Mouse (Mus musculus): ENCODE measurements around the gene Dlx2.

Dlx2 gene

DNA sequence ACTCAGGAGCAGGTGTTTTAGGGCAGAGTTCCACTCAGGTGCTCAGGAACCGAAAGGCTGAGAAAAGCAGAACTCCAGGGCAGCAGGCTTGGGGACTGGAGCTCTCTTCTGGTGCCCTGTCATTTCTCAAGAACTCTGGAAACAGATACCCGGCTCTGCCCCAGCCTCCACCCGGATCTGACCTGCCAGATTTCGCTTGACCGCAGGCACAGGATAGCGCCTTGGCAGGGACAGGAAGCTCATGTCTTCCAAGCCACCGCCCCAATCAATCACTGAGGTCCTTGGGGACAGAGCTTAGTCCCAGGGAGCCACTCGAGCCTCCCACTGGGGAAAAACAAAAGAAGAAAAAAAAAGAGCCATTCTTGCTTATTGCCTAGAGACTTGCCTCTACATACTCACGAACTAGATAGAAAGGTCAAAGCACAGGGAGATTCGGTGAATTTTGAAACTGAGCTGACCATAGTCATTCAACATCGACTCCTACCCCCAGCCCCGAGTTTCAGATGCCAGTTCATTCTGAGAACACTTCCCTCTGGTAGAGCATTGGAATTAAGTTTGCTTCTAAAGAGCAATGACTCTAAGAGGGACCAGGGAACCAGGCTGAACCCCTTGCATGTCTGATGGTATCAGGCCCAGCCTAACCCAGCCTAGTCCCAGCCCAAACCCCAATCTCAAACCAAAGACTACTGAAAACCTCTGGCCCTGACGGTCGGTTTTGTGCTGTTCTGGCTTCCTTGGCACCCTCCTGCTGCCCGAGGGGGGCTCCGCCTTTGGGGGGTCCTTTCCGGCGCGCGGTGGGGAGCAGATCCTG lies 12.1 kb downstream of the Dlx2 start:
- no peak for DNase-seq

DNA sequence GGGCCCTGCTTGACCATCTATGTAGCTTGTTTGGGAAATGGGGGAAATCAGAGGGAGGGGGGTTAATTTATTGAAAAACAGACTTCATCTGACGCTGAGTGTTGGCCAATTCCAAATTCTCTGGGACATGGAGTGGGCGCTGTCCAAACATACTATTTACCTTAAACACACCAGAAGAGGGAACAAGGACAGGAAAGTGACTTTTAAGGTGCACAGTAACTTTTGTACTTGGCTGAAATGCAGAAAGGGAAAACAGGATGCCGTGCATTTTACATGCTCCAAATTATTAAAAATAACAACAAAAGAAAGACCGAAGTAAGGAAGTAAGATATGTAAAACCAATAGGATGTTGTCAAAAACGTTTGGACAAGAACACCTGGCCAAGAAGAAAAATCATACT lies 13.5 kb downstream of the Dlx2 start:
- DNase-seq: no peak

DNA sequence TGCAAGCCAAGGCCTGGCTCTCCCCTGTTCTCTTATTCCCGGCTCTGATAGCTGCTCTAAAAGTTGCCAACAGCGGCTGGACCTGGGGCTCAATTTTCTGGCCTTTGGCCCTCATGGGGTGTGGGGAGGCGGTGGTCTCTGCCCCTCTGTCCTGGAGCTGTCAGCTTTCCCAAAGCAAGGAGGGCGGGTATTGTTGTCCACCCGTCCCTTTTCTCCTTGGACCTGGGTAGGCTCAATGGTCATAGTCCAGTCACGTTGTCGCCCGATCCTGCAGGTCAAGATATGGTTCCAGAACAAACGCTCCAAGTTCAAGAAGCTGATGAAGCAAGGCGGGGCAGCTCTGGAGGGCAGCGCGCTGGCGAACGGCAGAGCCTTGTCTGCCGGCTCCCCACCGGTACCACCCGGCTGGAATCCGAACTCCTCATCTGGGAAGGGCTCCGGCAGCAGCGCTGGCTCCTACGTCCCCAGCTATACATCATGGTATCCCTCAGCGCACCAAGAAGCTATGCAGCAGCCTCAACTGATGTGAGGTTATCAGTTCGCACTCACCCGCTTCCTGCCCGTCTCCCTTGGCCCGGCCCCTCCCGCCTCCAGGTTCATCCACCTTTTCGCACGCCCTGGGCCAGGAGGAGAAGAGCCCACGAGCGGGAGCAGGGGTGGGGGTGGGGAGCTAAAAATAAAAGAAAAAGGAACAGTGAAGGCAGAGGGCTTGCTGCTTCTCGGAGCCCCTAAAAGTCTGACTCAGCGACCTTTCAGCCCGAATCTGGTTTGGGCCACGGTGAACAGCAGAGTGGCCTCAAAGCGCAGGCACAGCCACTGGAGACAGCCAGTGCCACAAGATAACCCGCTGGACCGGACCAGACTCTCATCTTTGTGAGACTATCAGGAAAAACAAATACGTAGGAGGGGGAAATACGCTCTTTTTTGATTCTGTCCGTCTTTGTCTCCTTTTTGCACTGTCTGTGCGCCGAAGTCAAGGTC lies 14.3 kb downstream of the Dlx2 start:
- DNase-seq: no peak

DNA sequence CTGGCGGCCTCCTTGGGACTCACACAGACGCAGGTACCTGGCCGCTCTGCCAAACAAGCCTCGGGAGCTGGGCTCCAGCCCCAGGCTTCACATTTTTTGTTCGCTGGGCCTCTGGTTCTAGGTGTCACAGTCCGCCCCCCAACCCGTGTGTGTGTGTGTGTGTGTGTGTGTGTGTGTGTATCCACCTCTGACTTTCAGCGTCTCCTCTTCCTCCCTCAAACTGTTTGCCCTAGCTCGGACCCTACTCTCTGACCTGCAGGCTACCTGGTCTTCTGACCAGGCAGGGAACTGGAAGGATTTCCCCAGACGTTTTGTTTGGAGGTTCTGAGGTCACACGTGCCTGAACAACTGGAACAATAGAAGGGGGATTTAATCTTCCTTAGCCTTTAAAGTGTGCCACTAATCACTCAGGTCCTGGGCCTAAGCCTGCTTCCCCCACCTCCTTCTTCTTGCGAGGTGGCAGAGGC lies 15.4 kb downstream of the Dlx2 start:
- no peak for DNase-seq

DNA sequence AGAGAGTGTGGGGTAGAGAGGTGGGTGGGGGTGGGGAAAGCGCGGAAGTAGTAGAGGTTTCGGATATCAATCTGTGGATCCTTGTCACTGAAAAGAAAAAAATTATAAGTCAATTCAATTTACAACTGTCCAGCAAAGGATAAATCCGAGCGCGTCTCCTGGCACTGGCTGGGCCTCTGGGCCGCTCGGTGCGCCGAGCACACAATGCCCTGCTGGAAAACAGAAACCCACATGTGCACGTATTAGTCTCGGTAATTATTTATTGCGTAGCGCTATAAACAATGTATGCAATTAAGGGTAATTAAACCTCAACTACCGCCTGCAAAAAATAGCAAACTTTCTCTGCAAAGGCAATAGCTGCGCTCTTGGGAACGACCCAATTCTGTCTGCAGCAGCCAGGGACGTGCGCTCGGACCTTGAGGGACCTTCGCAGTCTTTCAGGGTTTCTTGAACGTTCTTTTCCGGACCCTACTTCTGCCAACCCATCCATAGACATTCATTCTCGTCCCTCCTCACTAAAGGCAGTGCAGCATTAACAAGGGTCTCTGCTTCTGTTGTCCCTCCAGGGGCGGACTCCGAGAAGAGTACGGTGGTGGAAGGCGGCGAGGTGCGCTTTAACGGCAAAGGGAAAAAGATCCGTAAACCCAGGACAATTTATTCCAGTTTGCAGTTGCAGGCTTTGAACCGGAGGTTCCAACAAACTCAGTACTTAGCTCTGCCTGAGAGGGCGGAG lies 16.0 kb downstream of the Dlx2 start:
- DNase-seq: peak; percentile 15

DNA sequence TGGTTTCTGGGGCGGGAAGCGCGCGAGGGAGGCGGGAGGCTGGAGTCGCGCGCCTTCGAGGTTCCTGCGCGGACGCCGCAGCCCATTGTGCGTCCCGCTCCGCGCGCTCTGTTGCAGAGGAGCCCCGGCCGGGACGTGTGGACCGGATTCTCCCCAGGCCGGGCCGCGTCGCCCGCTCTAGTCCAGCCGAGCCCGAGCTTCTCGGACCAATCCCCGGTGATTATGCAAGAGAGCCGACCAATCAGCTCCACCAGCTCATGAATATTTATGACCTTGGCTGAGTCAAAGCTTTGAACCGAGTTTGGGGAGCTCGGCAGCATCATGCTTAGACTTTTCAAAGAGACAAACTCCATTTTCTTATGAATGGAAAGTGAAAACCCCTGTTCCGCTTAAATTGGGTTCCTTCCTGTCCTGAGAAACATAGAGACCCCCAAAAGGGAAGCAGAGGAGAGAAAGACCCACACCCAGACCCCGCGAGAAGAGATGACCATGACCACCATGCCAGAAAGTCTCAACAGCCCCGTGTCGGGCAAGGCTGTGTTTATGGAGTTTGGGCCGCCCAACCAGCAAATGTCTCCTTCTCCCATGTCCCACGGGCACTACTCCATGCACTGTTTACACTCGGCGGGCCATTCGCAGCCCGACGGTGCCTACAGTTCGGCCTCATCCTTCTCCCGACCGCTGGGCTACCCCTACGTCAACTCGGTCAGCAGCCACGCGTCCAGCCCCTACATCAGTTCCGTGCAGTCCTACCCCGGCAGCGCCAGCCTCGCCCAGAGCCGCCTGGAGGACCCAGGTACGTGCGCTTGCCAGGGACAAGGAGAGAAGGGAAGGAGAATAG lies 16.8 kb downstream of the Dlx2 start:
- peak; percentile 87 for DNase-seq

DNA sequence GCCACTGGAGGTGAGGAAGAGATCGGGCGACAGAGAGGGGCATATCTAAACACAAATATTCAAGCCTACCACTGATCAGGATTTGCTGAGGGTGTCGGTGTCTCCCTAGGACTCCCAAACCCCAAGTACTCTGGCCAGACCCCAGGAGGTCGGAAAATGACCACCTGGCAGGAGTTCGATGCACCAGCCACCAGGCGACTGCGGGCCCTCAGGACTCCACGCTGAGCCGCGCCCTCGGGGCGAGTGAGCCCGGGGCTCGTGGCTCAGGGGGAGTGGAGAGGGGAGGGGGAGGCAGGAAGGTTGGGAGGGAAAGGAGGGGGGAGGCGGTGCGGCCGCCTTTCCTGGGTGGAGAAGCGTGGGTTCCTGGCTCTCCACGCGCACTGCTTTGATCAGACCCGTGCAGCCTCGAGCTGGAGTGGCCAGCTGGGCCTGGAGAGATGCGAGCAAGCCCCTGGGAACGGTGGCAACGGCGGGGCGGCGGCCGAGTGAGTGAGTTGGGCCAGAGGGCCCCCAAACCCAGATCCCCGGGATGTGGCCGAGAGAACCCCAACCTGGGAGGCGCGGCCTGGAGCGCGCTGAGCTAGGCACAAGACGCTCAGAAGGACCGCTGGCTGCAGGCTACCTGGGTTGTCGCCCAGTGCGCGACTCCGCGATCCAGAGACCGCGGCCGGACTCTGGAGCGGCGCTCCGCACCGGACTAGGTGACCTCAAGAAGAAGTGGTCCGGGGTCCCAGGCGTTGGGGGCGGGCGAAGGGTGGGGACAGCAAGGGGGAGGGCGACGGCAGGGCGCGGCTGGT lies 17.6 kb downstream of the Dlx2 start:
- peak; percentile 27 for DNase-seq

DNA sequence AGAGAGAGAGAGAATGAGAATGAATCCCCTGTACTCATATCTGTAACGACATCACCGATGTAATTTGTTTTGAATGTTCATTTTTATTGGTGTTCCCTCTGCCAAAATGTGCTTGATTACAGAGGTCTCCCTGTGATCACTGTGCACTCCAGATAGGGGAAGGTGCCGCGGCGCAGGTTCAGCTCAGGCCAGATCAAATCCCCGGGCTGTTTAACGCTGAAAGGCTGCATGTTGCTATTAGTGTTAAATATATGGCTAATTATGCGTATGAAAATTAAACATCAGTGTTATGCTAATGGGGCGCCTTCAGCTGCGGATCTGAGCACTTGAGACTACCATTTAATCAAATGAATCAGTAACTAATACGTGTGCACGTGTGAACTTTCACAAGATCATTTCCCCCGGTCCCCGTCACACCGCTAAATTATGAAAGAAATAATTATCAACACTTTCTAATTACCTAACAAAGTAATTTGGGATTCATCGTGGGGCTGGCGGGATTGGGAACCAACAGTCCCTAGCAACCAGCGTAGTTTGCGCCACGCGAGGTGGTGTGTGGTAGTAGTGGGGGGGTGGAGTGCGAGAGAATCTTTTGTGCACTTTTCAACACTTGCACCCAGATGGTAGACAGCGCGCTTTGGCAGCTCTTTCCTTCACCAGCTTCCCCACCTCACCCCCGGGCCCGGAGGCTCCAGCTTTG lies 18.4 kb downstream of the Dlx2 start, which contains the start of gene Dlx1:
Dlx1 (plus strand) TSS at position 100 of the 700 bp plus-strand sequence.
- peak; percentile 13 for DNase-seq

DNA sequence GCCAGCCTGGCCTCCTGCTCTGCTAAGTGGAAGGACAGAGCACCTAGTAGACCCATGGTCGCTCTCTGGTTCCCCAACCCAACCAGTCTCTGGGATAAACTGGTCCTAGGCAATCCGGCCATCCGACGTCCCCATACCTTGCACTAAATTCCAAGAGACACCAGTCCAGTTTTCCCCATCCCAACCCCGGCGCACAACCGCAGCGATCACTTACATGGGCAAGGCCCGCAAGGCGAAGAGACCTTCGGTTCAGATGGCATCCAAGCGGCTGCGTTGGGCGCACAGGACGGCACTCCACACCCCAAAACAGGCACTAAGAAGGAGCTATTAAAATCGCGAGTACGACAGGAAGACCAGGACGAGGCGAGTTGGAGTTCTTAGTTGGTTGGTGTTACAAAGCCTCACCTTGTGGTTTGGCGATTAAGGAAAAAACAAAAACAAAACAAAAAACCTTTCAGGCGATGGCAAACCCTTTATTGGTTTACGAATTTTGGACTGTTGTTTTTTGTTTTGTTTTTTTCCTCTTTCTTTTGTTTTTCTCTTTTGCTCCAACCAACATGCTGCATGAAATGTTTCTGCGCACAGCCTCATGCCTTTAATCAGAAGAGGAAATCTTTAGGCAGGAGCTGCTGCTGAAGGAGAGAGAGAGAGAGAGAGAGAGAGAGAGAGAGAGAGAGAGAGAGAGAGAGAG lies 19.1 kb downstream of the Dlx2 start:
- no peak for DNase-seq

DNA sequence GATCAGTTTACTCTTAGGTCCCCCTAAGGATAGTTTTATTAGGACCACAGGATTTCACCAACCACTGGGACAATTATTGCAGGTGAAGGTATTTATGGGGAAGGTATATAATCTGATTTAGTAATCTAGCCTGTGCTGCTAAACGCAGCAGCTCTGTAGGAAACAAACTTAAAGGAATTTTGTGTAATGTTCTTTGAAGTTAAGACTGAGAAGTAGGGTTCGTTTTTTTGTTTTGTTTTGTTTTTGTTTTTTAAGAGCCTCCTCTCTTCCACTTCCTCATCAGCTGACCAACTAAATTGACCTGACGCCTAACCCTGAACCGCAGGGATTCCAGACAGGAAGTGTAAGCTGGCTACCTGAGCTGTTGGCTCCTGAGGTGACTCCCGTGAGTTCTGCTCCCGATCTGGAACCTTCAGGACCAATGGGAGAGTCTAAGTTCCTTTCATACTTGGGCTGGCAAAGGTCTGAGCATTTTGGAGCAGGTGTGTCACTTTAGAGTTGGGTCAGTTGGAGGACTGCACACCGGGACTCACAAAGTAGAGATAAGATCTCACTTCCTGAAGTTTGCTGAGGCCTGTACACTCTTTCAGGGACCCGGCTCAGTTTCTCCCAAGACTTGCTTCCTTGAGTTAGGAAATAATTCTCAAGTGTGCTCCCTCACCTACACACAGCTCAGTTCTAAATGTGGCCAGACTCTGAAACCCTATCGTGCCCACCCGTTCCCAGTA lies 19.8 kb downstream of the Dlx2 start:
- DNase-seq: no peak

DNA sequence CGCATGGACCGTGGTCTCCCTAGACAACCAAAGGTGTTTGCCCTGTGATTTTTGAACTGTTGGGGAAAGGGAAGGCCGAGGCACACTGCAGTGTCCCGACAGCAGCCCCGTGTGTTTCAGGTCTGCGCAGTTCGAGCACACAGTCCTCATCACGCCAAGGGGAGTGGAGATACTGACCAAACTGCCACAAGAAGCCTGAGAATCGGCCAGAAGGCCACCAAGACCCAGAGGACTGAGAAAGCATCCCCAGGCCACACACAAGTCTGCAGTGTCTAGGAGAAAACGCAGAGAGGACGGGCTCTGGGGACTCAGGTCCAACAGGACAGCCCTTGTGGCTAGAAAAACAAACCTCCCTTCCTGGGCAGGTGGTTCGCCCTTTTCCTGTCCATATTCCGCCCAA lies 21.8 kb downstream of the Dlx2 start:
- no peak for DNase-seq

DNA sequence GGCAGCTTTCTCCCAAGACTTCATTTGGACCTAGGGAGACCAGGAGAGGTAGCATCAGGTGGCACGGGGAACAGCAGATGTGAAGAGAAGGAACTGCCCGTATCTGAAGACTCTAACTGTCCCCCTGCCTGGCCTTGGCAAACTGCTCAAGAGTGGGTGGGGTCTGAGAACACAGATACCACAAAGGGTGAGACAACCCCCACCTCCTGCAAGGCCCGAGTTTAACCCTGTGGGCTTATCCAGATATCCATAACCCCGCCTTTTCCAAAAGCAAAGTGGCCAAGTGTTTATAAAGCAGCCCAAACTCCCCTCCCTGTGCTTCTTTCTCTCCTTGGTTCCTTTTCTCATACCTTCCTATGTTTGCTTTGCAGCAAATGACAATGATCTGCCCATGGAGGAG lies 23.1 kb downstream of the Dlx2 start:
- no peak for DNase-seq

DNA sequence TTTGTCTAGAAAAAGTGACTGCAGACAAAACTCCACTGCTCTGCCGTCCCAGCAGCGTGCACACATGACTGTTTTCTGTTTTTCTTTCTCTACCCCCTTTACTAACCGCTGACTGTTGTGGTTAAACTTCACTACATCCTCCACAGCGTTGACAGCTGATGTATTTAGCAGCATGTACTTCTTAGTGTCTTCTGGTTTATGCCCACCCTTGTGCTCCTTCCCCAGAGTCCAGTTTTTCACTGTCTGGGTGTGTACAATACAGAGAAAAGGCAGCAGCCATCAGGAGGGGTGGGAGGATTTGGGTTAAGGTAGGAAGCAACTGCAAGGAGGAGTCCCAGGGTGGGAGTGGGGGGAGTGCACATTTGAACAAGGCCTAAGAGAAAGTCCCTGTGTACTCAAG lies 23.7 kb downstream of the Dlx2 start:
- DNase-seq: no peak

DNA sequence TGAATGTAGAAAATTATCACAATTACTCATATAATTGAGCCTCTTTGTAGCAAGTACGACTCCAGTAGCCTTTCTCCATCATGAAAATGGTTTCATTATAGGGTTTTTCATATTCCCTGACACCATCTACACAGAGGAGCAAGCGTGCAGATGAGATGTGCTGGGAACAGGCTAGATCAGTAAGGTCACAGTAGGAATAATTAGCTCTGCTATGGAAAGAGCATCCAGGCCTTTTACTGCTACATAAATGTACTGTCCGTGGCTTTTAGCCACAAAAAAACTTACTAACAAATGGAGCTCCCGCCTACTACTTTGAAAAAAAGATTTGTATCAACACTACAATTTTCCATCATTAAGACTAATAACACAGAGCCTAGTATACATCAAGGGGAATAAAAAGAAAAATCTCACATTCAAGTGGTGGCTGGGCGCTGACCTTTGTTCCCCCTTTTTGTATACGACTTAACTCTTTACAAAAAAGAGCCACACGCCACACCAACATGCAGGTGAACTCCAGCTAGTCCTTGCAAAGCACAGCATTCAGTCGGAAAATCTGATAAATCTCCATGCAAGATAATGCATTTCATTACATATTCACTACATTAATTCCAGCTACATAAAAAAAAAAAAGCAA lies 29.0 kb downstream of the Dlx2 start:
- no peak for DNase-seq

DNA sequence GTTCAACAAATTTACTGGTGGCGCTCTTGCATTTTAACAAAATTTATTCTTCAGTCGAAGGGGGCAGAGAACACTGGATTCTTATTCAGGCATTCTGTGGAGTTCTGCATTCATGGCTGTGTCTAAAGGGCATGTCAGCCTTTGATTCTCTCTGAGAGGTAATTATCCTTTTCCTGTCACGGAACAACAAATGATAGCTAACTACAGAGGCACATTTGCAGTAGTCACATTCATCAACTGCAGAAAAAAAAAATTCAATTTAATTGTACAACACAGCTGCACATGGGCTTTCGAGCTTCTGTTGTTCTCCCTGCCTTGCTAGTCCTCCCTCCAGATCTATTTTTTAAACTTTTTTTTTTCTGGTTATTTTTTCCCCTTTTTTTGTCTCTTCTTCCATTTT lies 29.6 kb downstream of the Dlx2 start:
- DNase-seq: no peak

DNA sequence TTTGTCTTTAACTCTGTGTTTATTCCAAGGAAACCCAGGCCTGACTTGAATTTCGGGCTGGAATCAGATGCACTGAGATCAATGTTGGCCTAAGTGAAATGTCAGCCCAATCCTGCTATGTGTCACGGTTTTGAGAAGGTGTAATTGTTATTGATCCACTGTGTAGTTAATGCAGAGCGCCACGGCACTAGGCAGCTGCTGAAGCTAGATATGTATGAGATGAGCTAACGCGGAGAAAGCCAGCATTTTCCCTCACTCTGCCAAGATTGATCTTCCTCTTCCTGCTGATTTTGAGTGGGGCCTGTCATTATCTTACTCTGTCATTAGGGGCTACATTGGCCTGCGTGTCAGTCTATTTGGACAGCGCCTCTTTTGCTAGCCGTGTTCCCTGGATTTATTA lies 34.2 kb downstream of the Dlx2 start:
- DNase-seq: no peak

DNA sequence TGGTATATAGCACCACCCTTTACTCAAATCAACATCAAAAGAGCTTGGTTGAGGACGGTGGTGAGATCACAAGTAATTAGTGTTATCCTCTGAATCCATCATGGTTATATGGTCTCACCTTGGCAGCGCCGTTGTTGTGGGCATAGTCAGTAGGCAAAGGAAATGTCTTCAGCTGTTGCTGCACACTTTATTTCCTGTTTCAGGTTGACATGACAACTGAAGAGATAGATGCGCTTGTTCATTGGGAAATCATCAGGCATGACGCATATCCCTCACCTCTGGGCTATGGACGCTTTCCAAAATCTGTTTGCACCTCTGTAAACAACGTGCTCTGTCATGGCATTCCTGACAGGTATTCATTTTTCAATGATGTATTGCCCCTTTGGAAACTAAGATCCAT lies 35.3 kb downstream of the Dlx2 start:
- no peak for DNase-seq

DNA sequence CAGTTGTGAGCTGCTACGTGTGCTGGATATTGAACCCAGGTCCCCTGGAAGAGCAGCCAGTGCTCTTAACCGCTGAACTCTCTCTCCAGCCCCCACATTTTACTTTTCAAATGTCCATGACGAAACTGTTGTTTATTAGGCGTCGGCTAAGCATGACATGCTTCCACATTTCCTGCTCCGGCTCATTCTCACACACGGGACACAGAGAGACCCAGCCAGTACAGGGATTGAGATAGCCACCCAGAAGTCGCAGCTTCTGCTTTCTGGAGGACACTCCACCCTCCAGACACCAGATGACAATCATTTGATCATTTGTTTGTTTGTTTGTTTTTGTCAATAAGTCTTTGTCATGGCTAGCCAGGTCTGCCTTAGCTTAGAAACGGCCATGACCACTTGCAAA lies 41.7 kb downstream of the Dlx2 start:
- DNase-seq: no peak

All from kidney, postnatal 10 days (tissue).